Mouse (Mus musculus): ENCODE measurements around the gene Rnf141. TPM values are rescaled to one million over a fixed set of nuclear protein-coding genes. Genes with fewer than 3 reads are reported as not detected.

Rnf141 gene
- polyA plus RNA-seq, 1 experiment from 2014 or later = 28.8 TPM

DNA sequence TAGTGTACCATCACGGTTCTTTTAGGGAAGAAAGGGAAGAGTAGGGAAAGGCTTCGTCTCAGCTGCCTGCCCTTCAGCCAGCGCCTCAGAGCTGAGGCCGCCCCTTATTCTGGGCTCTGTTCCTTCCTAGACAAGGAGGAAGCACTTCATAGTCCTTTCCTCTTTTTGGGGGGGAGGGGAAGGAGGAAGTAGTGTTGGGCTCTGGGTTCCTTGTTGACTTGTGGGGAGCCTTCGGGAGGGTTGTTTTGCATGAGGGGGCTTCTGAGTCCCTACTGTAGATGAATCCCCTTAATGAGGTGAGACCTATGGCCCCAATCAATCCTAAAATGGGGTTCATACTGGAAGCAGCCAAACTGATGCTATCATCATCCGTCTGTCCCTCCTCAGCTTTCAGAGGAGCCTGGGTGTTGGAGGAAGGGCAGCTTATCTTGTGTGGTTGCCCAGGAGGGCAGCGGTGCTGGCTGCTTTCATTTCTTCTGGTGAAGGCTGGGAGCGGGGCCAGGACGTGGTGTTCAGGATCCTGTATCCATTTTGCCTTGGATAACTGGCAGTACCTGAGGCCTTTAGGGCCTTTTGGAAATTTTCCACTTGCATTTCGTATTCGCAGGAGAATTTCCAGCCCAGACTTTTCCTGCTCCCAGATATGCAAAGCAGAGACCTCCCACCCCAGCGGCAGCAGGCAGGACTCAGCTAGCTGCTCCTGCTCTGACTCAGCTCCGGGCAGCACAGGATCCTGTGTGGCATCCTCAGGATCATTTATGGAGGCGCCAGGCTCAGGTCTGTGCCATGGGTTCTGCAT, 70.9 kb downstream of the Rnf141 start:
- 0 out of 2 replicates have a peak overlapping the region, but pooled peaks have one; percentile 28 for H3K27ac ChIP-seq
- no peak overlapping the region for H3K4me3 ChIP-seq
- H3K9me3 ChIP-seq (replicated peaks) = no peaks in the 10 kb centered on the region
- 0 out of 2 replicates have a peak overlapping the region, but pooled peaks have one; percentile 2 for H3K4me2 ChIP-seq
- no peaks in the 10 kb centered on the region for H3K36me3 ChIP-seq (ENCODE audit: poor library complexity, severe bottlenecking)
- ATAC-seq = peak; percentile 36; the same call in 1 of the 2 replicates
- H3K27me3 ChIP-seq = peaks cover 15% of the 10 kb centered on the region
- WGBS = 55% methylated on average over 14 of the region's 14 CpGs
- peaks cover 20% of the 10 kb centered on the region for H3K4me1 ChIP-seq
- no peak overlapping the region for H3K9ac ChIP-seq

DNA sequence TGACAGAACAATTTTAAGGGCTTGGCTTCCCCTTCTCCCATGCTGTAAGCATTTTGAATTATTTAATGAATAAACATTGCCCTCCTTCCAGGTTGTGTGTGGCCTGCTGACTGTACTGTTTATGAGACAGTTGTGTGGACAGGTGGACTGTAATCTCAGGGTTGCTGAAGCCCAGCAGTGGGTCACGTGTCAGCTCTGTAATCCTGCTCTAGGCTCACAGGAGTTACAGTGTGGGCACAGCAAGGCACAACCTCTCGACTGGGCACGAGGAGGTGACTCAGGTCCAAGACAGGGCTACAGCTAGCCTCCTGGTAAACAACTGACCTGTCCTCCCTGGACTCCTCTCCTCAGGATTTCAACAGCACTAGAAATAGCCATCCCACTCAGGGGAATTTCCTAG, 71.9 kb downstream of the Rnf141 start:
- Histone ChIP-seq H3K27me3 (peaks cover 22% of the 10 kb centered on the region), H3K9me3 (replicated peaks) (no peaks in the 10 kb centered on the region), H3K9ac (no peak overlapping the region), H3K4me2 (no peak overlapping the region), H3K27ac (no peak overlapping the region), H3K36me3 (ENCODE audit: poor library complexity, severe bottlenecking) (no peaks in the 10 kb centered on the region), H3K4me1 (peaks cover 23% of the 10 kb centered on the region), H3K4me3 (no peak overlapping the region)
- WGBS = 74% methylated on average over 3 of the region's 3 CpGs
- no peak for ATAC-seq

DNA sequence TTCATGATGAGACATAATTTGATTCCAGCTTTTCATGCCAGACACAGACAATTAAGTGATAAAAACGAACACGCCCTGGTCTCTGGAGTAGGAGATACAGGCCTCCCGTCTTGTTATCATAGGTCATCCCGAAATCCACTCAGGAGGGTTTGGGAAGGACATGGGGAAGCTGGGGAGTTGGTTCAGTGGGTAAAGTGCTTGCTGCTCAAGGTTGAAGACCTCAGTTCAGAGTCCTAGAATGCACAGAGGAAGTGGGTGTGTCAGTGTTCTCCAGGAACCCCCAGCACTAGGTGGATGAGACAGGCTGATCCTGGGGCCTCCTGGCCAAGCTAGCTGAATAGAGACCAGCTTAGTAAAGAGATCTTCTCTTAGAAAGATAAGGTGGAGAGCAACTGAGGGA, 73.3 kb downstream of the Rnf141 start:
- no peak overlapping the region for H3K4me2 ChIP-seq
- peaks cover 23% of the 10 kb centered on the region for H3K4me1 ChIP-seq
- no peak for ATAC-seq
- no peak overlapping the region for H3K27ac ChIP-seq
- no peak overlapping the region for H3K4me3 ChIP-seq
- no peak overlapping the region for H3K9ac ChIP-seq
- H3K9me3 ChIP-seq (replicated peaks) = no peaks in the 10 kb centered on the region
- H3K27me3 ChIP-seq = peaks cover 22% of the 10 kb centered on the region
- H3K36me3 ChIP-seq (ENCODE audit: poor library complexity, severe bottlenecking) = no peaks in the 10 kb centered on the region
- WGBS = 87% methylated on average over 4 of the region's 4 CpGs

DNA sequence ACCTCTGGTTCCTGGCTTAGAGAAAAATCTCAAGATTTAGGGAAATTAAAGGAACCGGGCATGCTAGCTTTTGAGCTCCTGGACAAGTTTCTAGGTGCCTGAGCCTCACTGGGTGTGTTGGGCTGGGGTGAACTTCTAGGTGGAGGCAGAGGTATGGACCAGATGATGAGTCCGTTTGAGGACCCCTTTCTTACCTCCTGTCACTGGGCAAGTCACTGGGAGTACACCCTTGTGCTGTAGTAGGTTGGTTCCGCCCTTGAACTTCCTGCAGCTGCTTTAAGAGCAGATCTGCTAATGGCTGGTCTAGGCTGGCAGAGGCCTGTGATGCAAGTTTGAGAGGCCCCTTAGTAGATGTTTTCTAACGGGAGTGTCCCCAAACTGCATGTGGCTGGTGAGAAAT, 75.2 kb downstream of the Rnf141 start:
- no peak overlapping the region for H3K27ac ChIP-seq
- peaks cover 22% of the 10 kb centered on the region for H3K27me3 ChIP-seq
- H3K9me3 ChIP-seq (replicated peaks) = no peaks in the 10 kb centered on the region
- peak; percentile 29; the same call in 1 of the 2 replicates for ATAC-seq
- H3K36me3 ChIP-seq (ENCODE audit: poor library complexity, severe bottlenecking) = no peaks in the 10 kb centered on the region
- peak overlapping the region; percentile 52 for H3K4me3 ChIP-seq
- peak overlapping the region; percentile 95 for H3K4me2 ChIP-seq
- H3K9ac ChIP-seq = peak overlapping the region; percentile 74
- 45% methylated on average over 4 of the region's 4 CpGs for WGBS
- H3K4me1 ChIP-seq = peaks cover 21% of the 10 kb centered on the region

DNA sequence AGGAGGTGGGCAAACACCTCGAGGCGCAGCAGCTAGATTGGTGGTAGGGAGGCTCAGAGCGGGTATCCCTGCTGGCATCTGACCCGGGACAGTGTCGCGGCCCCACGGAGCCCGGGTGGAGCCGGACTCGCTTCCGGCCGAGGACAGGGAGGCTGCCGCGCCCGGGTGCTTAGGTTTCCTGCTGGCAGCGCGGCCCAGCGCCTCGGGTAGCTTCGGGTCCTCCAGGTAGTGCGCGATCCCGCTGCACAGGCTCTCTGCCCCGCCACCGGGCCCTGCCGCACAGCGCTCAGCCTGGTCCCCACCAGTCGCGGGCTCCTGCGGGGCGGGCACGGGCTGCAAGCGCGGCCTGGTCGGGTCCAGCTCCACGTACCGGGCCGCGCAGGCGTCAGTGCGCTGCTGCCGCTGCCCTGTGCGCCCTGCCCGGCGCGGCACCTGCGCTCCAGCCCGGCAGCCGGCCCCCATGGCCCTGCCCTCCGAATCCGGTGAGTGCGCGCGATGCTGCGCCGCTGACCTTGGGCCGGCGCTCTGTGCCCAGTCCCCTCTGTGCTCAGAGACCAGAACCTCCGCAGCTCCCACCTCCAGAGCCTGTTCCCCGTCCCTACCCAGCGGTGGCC, 75.7 kb downstream of the Rnf141 start:
- H3K9ac ChIP-seq = peak overlapping the region; percentile 74
- peak overlapping the region; percentile 95 for H3K4me2 ChIP-seq
- ATAC-seq = peak; percentile 80
- no peaks in the 10 kb centered on the region for H3K9me3 ChIP-seq (replicated peaks)
- WGBS = under 1% methylated on average over 59 of the region's 61 CpGs
- H3K36me3 ChIP-seq (ENCODE audit: poor library complexity, severe bottlenecking) = no peaks in the 10 kb centered on the region
- peaks cover 15% of the 10 kb centered on the region for H3K4me1 ChIP-seq
- peak overlapping the region; percentile 52 for H3K4me3 ChIP-seq
- H3K27me3 ChIP-seq = peaks cover 22% of the 10 kb centered on the region
- no peak overlapping the region for H3K27ac ChIP-seq

DNA sequence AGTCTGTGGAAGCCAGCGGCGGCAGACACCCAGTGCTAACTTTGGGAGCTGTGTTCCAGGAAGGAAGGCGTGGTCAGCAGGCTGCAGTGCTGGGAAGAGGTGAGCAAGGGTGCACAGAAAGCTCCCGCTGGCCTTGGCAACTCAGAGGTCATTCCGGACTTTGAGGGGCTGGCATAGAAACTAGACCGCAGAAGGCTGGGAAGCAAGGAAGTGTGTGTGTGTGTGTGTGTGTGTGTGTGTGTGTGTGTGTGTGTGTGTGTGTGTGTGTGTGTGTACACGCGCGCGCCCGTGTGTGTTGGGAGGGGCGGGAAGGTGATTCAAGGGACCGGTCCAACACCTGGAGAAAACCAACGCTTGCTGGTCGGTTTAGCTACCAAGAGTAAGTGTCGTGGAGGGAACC, 76.3 kb downstream of the Rnf141 start, which contains the start of gene Ampd3:
Ampd3 (plus strand) TSS at position 206 of the 400 bp plus-strand sequence.
- Histone ChIP-seq H3K27me3 (peaks cover 22% of the 10 kb centered on the region), H3K9ac (peak within 1 kb of the TSS; percentile 74), H3K27ac (no peak within 1 kb of the TSS), H3K36me3 (ENCODE audit: poor library complexity, severe bottlenecking) (no peaks in the 10 kb centered on the region), H3K4me2 (peak within 1 kb of the TSS; percentile 95), H3K9me3 (replicated peaks) (no peaks in the 10 kb centered on the region), H3K4me3 (peak within 1 kb of the TSS; percentile 52), H3K4me1 (peaks cover 11% of the 10 kb centered on the region)
- no peak for ATAC-seq
- 16% methylated on average over 14 of the region's 16 CpGs for WGBS

DNA sequence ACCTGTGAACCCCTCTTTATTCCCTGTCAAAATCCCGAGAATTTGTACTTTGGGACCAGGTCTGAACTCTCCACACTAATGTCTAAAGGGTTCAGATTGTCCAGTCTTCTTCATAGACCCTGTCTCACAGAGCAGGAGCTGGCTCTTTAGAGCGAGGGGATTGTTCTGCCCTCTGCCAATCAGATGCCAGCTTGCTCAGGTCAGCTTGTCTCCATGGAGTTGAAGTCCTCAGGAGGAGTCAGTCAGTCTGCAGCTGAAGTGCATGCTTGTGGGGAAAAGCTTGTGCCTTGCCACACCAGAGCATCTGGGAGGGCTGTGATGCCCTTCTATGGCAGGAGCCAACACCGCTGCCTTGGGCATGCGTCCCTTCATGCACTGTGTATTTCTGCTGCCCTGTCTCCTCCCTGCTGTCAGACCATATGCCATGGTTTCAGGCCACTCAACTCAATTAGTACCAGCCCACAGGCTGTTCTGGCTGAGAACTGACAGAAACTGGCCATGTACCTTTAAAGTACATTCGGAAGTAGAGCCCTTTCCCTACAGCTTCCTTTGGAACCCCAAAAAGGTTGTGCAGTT, 81.6 kb downstream of the Rnf141 start:
- H3K9ac ChIP-seq = no peak overlapping the region
- H3K4me2 ChIP-seq = no peak overlapping the region
- H3K4me3 ChIP-seq = no peak overlapping the region
- ATAC-seq = no peak
- 82% methylated on average over 5 of the region's 5 CpGs for WGBS
- peaks cover under 1% of the 10 kb centered on the region; the same call in 1 of the 2 replicates for H3K27me3 ChIP-seq
- no peaks in the 10 kb centered on the region for H3K36me3 ChIP-seq (ENCODE audit: poor library complexity, severe bottlenecking)
- H3K9me3 ChIP-seq (replicated peaks) = no peaks in the 10 kb centered on the region
- no peaks in the 10 kb centered on the region for H3K4me1 ChIP-seq
- no peak overlapping the region for H3K27ac ChIP-seq

DNA sequence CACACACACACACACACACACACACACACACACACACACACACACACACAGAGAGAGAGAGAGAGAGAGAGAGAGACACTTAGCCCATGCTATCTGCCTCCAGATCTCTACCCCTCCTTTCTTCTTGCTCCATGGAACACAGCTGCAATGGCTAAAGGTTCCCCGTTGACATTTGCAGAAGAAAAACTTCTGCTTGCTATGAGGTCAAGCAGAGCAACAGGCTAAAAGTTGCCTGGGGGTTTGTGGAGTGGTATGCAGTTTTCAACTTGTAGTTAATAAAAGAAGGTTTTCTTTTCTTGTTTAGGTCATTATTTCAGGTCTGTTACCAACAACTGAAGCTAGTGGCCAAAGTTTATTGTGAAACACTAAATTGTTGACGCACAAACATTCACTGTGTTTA, 87.8 kb downstream of the Rnf141 start:
- no peak overlapping the region for H3K4me3 ChIP-seq
- H3K9me3 ChIP-seq (replicated peaks) = no peaks in the 10 kb centered on the region
- WGBS = 72% methylated on average over 2 of the region's 2 CpGs
- ATAC-seq = no peak
- no peaks in the 10 kb centered on the region for H3K4me1 ChIP-seq
- no peaks in the 10 kb centered on the region for H3K27me3 ChIP-seq
- no peak overlapping the region for H3K27ac ChIP-seq
- no peaks in the 10 kb centered on the region for H3K36me3 ChIP-seq (ENCODE audit: poor library complexity, severe bottlenecking)
- no peak overlapping the region for H3K4me2 ChIP-seq
- H3K9ac ChIP-seq = no peak overlapping the region

DNA sequence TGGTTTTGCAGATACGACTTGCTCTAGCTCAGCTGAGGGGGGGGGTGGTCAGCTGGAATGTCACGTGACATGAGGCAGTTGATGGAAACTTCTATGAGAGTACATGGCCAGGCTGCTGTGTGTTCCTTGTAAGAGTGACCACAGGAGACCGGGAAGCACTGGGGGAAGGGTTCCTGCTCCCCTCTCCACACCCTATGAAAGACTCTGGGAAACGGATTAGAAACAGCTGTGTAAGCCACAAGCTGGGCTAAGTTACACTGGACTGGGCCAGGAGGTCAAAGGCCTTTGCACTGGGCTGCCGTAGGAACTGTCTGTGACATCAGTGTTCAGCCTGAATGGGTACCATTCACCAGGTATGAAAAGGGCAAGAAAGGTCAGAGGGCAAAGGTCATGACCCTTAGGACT, 90.3 kb downstream of the Rnf141 start:
- no peak overlapping the region for H3K9ac ChIP-seq
- no peaks in the 10 kb centered on the region for H3K4me1 ChIP-seq
- H3K4me3 ChIP-seq = no peak overlapping the region
- H3K9me3 ChIP-seq (replicated peaks) = no peaks in the 10 kb centered on the region
- no peak for ATAC-seq
- no peak overlapping the region for H3K27ac ChIP-seq
- H3K27me3 ChIP-seq = no peaks in the 10 kb centered on the region
- 38% methylated on average over 5 of the region's 5 CpGs for whole genome bisulfite sequencing
- H3K4me2 ChIP-seq = no peak overlapping the region
- H3K36me3 ChIP-seq (ENCODE audit: poor library complexity, severe bottlenecking) = no peaks in the 10 kb centered on the region

DNA sequence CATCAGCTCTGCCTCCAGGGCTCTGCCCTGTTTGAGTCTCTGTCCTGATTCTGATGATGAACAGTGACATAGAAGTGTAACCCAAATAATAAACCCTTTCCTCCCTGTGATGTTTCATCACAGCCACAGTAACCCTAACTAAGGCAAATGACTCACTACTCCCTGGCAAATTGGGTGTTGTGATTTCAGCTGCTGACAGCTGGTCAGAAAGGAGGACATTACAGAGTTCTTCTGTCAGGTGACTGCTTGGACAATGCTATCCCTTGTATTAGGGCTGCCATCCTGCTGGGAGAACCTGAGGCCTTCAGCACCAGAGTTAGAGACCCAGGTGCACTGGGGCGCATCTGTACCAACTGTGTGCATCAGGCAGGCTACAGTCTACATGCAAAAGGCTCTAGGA, 90.9 kb downstream of the Rnf141 start:
- 94% methylated on average over 1 of the region's 1 CpGs for WGBS
- Histone ChIP-seq H3K27ac (no peak overlapping the region), H3K4me2 (no peak overlapping the region), H3K9me3 (replicated peaks) (no peaks in the 10 kb centered on the region), H3K36me3 (ENCODE audit: poor library complexity, severe bottlenecking) (no peaks in the 10 kb centered on the region), H3K9ac (no peak overlapping the region), H3K27me3 (no peaks in the 10 kb centered on the region), H3K4me3 (no peak overlapping the region), H3K4me1 (no peaks in the 10 kb centered on the region)
- ATAC-seq = no peak

DNA sequence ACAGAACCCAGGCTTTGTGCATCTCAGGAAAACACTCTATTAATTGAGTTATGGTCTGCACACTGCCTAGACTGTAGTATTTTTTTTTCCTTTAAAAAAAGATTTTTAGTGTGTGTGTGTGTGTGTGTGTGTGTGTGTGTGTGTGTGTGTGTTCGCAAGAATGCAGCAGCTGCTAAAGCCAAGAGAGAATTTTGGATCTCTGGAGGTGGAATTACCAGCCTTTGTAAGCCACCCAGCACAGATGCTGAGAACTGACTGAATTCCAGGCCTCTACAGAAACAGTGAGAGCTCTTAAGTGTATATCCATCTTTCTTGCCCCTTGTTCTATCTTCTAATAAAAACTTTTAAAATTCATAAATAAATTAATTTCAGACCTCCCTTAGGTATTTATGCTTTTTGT, 92.6 kb downstream of the Rnf141 start:
- WGBS = 100% methylated on average over 1 of the region's 1 CpGs
- Histone ChIP-seq H3K27ac (no peak overlapping the region), H3K9me3 (replicated peaks) (no peaks in the 10 kb centered on the region), H3K4me3 (no peak overlapping the region), H3K4me1 (no peaks in the 10 kb centered on the region), H3K4me2 (no peak overlapping the region), H3K27me3 (no peaks in the 10 kb centered on the region), H3K36me3 (ENCODE audit: poor library complexity, severe bottlenecking) (no peaks in the 10 kb centered on the region), H3K9ac (no peak overlapping the region)
- no peak for ATAC-seq

DNA sequence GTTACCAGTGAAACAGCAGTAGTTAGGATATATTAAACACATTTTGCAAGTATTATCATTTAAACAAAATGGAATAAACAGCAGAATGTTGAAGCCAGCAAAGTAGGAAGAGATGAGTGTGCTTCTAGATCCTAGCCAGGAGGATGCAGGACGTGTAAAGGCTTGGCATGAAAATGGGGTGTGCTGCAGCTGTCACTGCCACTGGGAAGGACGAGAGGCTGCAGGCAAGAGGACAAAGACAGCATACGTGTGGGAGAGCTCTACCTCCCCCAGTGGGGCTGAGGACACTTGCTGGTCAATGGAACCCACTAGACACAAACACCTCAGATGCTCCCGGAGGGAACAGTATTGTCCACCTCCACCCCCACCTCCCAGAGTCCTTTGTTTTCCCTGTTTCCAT, 93.4 kb downstream of the Rnf141 start:
- Histone ChIP-seq H3K36me3 (ENCODE audit: poor library complexity, severe bottlenecking) (no peaks in the 10 kb centered on the region), H3K4me2 (no peak overlapping the region), H3K4me1 (no peaks in the 10 kb centered on the region), H3K27me3 (no peaks in the 10 kb centered on the region), H3K4me3 (no peak overlapping the region), H3K9ac (no peak overlapping the region), H3K27ac (no peak overlapping the region), H3K9me3 (replicated peaks) (no peaks in the 10 kb centered on the region)
- ATAC-seq = no peak
- 57% methylated on average over 4 of the region's 4 CpGs for WGBS

Measured in forebrain, embryonic 13.5 days (tissue).